Mouse (Mus musculus) testis, postnatal 14 days (tissue): Measurements from ENCODE around the gene Map3k12.
A peak's percentile ranks its signal among the peaks of the same experiment; 100 is the strongest.

ENCODE experiments used
- DNase-seq: peaks from one replicate; pipeline ENCODE4 v3.0.0; 2021; ENCODE audit warnings: low spot score

Map3k12 gene

DNA sequence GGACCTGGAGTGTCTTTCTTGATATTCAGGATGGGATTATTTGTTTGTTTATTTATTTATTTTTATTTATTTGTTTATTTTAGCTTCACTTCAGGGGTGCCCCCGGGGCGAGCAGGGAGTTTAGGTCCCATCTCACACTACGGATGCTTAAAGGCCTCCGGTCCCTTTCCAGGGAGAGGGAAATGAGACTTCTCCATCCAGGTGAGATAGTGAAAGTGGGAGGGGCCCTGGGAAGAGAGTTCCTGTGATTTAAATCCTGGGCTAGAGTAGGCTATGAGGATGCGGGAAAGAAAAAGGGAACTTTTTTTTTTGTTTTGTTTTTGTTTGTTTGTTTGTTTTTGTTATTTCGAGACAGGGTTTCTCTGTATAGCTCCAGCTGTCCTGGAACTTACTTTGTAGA is 57.5 kb downstream of the Map3k12 start:
- DNase-seq: no peak

DNA sequence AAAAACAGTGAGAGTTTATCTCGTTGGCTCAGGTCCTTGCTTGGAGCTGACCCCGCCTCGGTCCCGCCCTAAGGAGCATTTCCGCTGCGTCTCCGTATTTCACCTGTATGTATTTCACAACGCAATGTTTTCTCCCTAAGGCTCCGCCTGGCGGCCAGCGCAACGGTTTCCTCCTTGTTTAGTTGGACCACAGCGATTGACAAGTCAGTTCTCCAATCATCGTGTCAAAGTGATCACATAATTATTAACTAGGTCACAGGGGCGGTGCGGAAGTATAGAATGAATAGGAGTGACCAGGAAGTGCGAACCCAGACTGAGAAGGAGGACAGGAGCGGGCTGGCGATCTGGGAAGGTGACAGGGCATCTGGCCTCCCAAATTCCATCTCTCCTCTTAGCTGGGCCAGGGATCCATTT is 58.0 kb downstream of the Map3k12 start, which contains the start of gene Prr13:
Prr13 (plus strand) TSS at position 125 of the 414 bp plus-strand sequence.
- DNase-seq: peak; percentile 84

DNA sequence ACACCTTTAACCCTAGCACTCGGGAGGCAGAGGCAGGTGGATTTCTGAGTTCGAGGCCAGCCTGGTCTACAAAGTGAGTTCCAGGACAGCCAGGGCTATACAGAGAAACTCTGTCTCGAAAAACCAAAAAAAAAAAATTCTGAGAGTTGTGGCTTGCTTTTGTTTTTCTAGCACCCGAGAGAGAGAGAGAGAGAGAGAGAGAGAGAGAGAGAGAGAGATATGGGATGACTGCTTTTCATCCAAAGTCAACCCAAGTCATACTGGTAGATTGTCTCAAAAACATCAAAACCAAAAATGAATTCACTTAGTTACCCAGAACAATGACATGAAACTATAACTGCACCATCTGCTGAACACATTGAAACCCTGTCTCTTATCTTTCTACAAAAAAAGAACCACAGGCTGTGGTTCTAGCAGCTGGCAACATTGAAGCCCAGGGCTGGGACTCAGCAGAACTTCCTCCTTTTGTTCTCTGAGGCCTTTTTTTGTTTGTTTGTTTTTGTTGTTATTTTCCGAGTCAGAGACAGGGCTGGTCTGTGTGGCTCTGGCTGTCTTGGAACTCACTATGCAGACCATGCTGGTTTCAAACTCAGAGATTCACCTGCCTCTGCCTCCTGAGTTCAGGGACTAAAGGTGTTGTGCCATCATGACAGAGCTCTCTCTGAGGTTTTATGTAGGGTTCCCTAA is 58.7 kb downstream of the Map3k12 start:
- DNase-seq: no peak

DNA sequence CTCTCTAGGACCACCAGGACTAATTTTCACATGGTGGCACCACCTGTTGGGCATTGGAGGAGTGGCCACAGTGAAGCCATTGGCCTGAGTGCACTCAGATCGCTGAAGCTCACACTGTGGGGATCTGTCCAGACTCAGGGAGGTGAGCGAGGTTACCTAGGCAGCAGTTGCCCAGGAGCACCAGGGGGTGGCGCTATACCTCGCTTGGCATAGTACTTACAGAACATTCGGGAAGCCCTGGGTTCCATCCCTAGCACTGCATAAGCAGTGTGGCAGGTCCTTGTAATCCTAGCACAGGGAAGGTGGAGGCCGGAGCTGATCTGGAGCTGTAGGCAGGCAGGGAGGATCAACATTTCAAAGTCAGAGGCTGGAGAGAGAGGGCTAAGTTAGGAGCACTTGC is 60.9 kb downstream of the Map3k12 start:
- DNase-seq: peak; percentile 63

DNA sequence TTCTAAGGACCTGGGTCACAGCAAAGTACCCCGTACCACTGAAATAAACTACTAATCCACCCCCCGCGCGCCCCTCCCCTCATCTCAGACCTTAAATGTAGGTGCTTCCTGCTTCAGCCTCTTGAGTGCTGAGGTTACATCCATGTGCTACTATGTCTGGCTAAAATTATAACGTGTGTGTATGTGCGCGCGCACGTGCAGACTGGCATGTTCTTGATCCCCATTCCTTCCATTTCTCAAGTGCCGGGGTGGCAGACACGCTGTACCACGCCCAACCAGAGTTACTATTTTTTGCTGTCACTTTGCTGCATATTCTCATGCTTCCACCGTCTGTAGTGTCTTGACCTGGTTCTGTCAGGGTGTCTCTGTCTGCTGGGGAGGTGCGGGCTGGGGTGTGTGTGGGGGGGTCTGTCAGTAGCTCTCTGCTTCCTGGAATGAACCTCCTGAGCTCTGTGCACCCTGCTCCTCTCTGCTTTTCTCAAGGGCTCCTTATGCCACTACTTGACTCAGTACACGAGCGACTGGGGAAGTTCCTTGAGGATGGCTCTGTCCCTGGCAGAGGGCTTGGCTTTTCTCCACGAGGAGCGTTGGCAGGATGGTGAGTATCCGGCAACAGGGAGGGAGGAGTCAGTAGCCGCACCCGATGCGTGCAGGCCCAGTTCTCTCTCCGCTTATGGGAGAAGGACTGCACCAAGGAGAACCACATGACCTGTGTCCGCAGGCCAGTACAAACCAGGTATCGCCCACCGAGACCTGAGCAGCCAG is 65.0 kb downstream of the Map3k12 start:
- no peak for DNase-seq

DNA sequence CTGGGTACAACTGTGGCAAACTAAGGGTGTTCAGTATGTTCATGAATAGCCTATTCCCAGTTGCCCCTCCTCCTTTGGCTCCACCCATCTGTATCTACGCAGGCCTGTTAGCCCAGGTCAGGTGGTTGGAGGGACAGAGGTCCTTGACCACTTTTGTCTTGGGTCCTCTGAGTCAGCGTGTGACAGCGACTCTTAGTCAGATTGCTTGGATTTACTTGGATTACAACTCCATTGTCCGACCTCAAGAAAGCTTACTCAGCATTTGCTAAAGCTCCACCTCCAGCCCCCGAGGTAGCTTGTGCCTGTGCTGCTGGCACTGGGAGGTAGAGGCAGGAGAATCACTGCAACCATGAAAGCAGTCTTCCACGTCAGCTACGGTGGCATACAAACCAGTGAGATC is 65.9 kb downstream of the Map3k12 start:
- no peak for DNase-seq

DNA sequence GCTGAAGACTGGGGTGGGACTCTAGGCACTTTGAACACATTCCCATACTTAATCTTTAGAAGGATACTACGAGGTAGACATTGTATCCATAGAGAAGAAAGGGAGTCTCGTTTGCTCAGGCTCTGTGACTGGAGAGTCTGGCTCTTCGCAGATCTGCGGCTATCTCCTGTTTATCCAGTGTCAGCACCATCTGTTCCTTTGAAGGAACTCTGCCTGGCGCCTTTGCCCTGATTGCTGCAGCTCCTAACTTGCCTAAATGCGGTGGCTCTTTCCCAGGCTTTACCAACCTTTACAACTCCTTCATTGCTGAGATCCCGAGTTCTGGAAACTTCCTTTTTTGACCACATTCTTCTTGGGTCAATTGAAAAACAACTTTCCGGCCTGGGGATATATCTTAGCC is 67.5 kb downstream of the Map3k12 start:
- DNase-seq: peak; percentile 78
